Comparison of ENCODE assay signal across 27 mouse cellular contexts in the genomic region with DNA sequence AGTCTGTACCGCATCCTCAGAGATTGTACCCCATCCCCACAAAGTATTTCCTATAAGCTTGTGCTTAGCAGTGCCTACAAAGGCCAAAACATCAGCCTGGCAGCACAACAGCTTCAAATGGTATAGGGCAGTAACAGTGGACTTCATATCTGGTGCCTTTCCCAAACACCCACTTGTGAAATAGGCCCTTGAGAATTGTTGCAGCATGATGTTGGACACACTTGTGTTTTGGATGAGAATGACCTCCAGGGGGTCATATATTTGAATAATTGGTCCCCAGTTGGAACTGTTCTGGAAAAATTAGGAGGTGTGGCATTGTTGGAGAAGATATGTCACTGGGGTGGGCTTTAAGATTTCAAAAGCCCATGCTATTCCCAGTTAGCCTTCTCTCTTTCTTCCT.
"Had no signal": no experiment of that assay in that cellular context is flagged by ENCODE, and none has a peak within 500 bp of the region (broad histone marks: within the 10 kb centered on the region; RNA-seq: fewer than 3 reads in every experiment).

No protein-coding gene starts in this region.

- H3K9me3 ChIP-seq: heart, embryonic 13.5 days; heart, embryonic 15.5 days; hindbrain, embryonic 13.5 days; hindbrain, embryonic 15.5 days; kidney, embryonic 15.5 days; limb, embryonic 13.5 days; limb, embryonic 15.5 days; liver, embryonic 13.5 days; liver, embryonic 15.5 days had no signal

- DNase-seq: gastrocnemius, adult 2 months; gastrocnemius, postnatal 14 days; gastrocnemius, postnatal 36 days; heart, adult 11 months; heart, adult 2 months; heart, postnatal 14 days; heart, postnatal 36 days; kidney, adult 11 months; kidney, adult 2 months; kidney, adult 9 months; kidney, postnatal 14 days; kidney, postnatal 36 days; layer of hippocampus, postnatal 36 days; liver, embryonic 13.5 days; liver, postnatal 0 days had no signal

- ATAC-seq: hindbrain, postnatal 0 days; intestine, embryonic 16.5 days; liver, postnatal 0 days had no signal

- H3K27ac ChIP-seq: gastrocnemius, adult 2 months; heart, adult 2 months; heart, embryonic 13.5 days; heart, embryonic 15.5 days; hindbrain, embryonic 13.5 days; hindbrain, embryonic 15.5 days; hindbrain, postnatal 0 days; kidney, embryonic 15.5 days; kidney, postnatal 0 days; limb, embryonic 13.5 days; limb, embryonic 15.5 days; liver, embryonic 13.5 days; liver, embryonic 15.5 days had no signal

- H3K4me3 ChIP-seq: gastrocnemius, adult 2 months; heart, adult 2 months; heart, embryonic 13.5 days; heart, embryonic 15.5 days; hindbrain, embryonic 13.5 days; hindbrain, embryonic 15.5 days; kidney, embryonic 15.5 days; limb, embryonic 13.5 days; limb, embryonic 15.5 days; liver, embryonic 13.5 days; liver, embryonic 15.5 days had no signal

- H3K4me2 ChIP-seq: heart, embryonic 11.5 days; heart, embryonic 13.5 days; heart, embryonic 15.5 days; hindbrain, embryonic 13.5 days; hindbrain, embryonic 15.5 days; kidney, embryonic 15.5 days; limb, embryonic 13.5 days; limb, embryonic 15.5 days; liver, embryonic 13.5 days; liver, embryonic 15.5 days had no signal

- H3K27me3 ChIP-seq: heart, embryonic 13.5 days; heart, embryonic 15.5 days; hindbrain, embryonic 13.5 days; hindbrain, embryonic 15.5 days; kidney, embryonic 15.5 days; limb, embryonic 13.5 days; limb, embryonic 15.5 days; liver, embryonic 13.5 days; liver, embryonic 15.5 days had no signal

- H3K9ac ChIP-seq: heart, embryonic 13.5 days; heart, embryonic 15.5 days; hindbrain, embryonic 13.5 days; hindbrain, embryonic 15.5 days; kidney, embryonic 15.5 days; limb, embryonic 13.5 days; limb, embryonic 15.5 days; liver, embryonic 13.5 days; liver, embryonic 15.5 days; liver, postnatal 0 days had no signal
